ENCODE assay signal across 20 mouse cellular contexts in genomic region chr8:48579732-48580131, GRCm38 (mm10).
DNase-seq lines count a peak whose midpoint lies in the region; ATAC-seq and TF ChIP-seq lines count a peak whose summit lies in the region.
"Had no signal": no experiment of that assay in that cellular context is flagged by ENCODE, and none has a peak within 500 bp of the region (broad histone marks: within the 10 kb centered on the region; RNA-seq: fewer than 3 reads in every experiment).

No protein-coding gene starts in this region.

- H3K4me3 ChIP-seq in heart, embryonic 11.5 days (ENCODE audit: low read depth, low read length) = no peak overlapping the region
- no peak overlapping the region for H3K4me3 ChIP-seq in kidney, embryonic 14.5 days (ENCODE audit: low read length)
- H3K4me3 ChIP-seq in stomach, embryonic 14.5 days (ENCODE audit: low read depth, low read length) = no peak overlapping the region
- no peak overlapping the region for H3K4me3 ChIP-seq in stomach, postnatal 0 days (ENCODE audit: low read depth, low read length)
- H3K4me3 ChIP-seq: erythroblast, embryonic 14.5 days; hindbrain, embryonic 13.5 days; limb, embryonic 10.5 days; liver, embryonic 12.5 days; lung, embryonic 15.5 days had no signal

- TF ChIP-seq CTCF in stomach, postnatal 0 days (IDR thresholded peaks at IDR 0.05; ENCODE audit: low read depth) = no peak

- no peak overlapping the region for H3K27ac ChIP-seq in heart, embryonic 11.5 days (ENCODE audit: low read depth, low read length)
- no peak overlapping the region for H3K27ac ChIP-seq in kidney, embryonic 14.5 days (ENCODE audit: low read depth, low read length)
- no peak overlapping the region for H3K27ac ChIP-seq in stomach, embryonic 14.5 days (ENCODE audit: low read length)
- H3K27ac ChIP-seq in stomach, postnatal 0 days (replicated peaks) = no peak overlapping the region
- H3K27ac ChIP-seq: hindbrain, embryonic 13.5 days; limb, embryonic 10.5 days; liver, embryonic 12.5 days; lung, embryonic 15.5 days had no signal

- no peak for ATAC-seq in heart, embryonic 11.5 days (replicated peaks; ENCODE audit: insufficient number of reproducible peaks, low FRiP score, low TSS enrichment)
- no peak for ATAC-seq in kidney, embryonic 14.5 days (ENCODE audit: low FRiP score, low TSS enrichment)
- ATAC-seq in stomach, embryonic 14.5 days (ENCODE audit: insufficient number of reproducible peaks, insufficient read depth, low FRiP score, low read depth) = no peak
- no peak for ATAC-seq in stomach, postnatal 0 days (ENCODE audit: low FRiP score, low TSS enrichment)
- ATAC-seq: activated CD4-positive, CD25-positive, alpha-beta regulatory T cell, adult 4 months; liver, embryonic 12.5 days had no signal

- H3K9ac ChIP-seq in heart, embryonic 11.5 days (ENCODE audit: low read depth, low read length) = no peak overlapping the region
- no peak overlapping the region for H3K9ac ChIP-seq in kidney, embryonic 14.5 days (ENCODE audit: low read depth, low read length)
- H3K9ac ChIP-seq in stomach, embryonic 14.5 days (replicated peaks; ENCODE audit: low read depth, low read length) = no peak overlapping the region
- H3K9ac ChIP-seq in stomach, postnatal 0 days (ENCODE audit: low read length) = no peak overlapping the region
- H3K9ac ChIP-seq: hindbrain, embryonic 13.5 days; liver, embryonic 12.5 days; lung, embryonic 15.5 days had no signal

- 0 out of 2 replicates have a peak, but pooled peaks cover 6% of the 10 kb centered on the region for H3K4me1 ChIP-seq in heart, embryonic 11.5 days (ENCODE audit: control insufficient read depth, insufficient read depth, low read length)
- H3K4me1 ChIP-seq in kidney, embryonic 14.5 days (ENCODE audit: control insufficient read depth, insufficient read depth, low read length) = peaks cover 9% of the 10 kb centered on the region
- 0 out of 2 replicates have a peak, but pooled peaks cover 10% of the 10 kb centered on the region for H3K4me1 ChIP-seq in stomach, embryonic 14.5 days (ENCODE audit: control insufficient read depth, insufficient read depth, low read length)
- no peaks in the 10 kb centered on the region for H3K4me1 ChIP-seq in stomach, postnatal 0 days (replicated peaks; ENCODE audit: control insufficient read depth, insufficient read depth)
- H3K4me1 ChIP-seq: liver, embryonic 12.5 days; lung, embryonic 15.5 days had no signal

- WGBS in heart, embryonic 11.5 days (ENCODE audit: insufficient replicate concordance) = 35% methylated on average over 6 of the region's 6 CpGs
- 16% methylated on average over 6 of the region's 6 CpGs for WGBS in kidney, embryonic 14.5 days
- 26% methylated on average over 6 of the region's 6 CpGs for WGBS in stomach, embryonic 14.5 days
- 35% methylated on average over 6 of the region's 6 CpGs for WGBS in stomach, postnatal 0 days

- peak overlapping the region; percentile 42 for H3K4me2 ChIP-seq in heart, embryonic 11.5 days
- peak overlapping the region; percentile 21; the same call in 1 of the 2 replicates for H3K4me2 ChIP-seq in kidney, embryonic 14.5 days (replicated peaks; ENCODE audit: low read depth, low read length)
- 0 out of 2 replicates have a peak overlapping the region, but pooled peaks have one; percentile 12 for H3K4me2 ChIP-seq in stomach, embryonic 14.5 days (replicated peaks; ENCODE audit: low read depth, low read length)
- H3K4me2 ChIP-seq in stomach, postnatal 0 days (replicated peaks; ENCODE audit: low read depth) = no peak overlapping the region
- H3K4me2 ChIP-seq: hindbrain, embryonic 13.5 days; liver, embryonic 12.5 days; lung, embryonic 15.5 days had no signal

- no peaks in the 10 kb centered on the region for H3K27me3 ChIP-seq in heart, embryonic 11.5 days (ENCODE audit: control insufficient read depth, insufficient read depth, low read length)
- H3K27me3 ChIP-seq in kidney, embryonic 14.5 days (ENCODE audit: control insufficient read depth, insufficient read depth, low read length) = no peaks in the 10 kb centered on the region
- no peaks in the 10 kb centered on the region for H3K27me3 ChIP-seq in stomach, embryonic 14.5 days (ENCODE audit: control insufficient read depth, insufficient read depth, low read length)
- H3K27me3 ChIP-seq in stomach, postnatal 0 days (ENCODE audit: control insufficient read depth, insufficient read depth, low read length) = no peaks in the 10 kb centered on the region
- H3K27me3 ChIP-seq: liver, embryonic 12.5 days; lung, embryonic 15.5 days had no signal

- no peaks in the 10 kb centered on the region for H3K9me3 ChIP-seq in heart, embryonic 11.5 days (replicated peaks; ENCODE audit: control insufficient read depth, low read length)
- H3K9me3 ChIP-seq in kidney, embryonic 14.5 days (ENCODE audit: control insufficient read depth, low read length) = no peaks in the 10 kb centered on the region
- H3K9me3 ChIP-seq in stomach, embryonic 14.5 days (ENCODE audit: control insufficient read depth, low read depth, low read length) = no peaks in the 10 kb centered on the region
- H3K9me3 ChIP-seq in stomach, postnatal 0 days (ENCODE audit: control insufficient read depth, low read length) = no peaks in the 10 kb centered on the region
- H3K9me3 ChIP-seq: hindbrain, embryonic 13.5 days; limb, embryonic 10.5 days; liver, embryonic 12.5 days; lung, embryonic 15.5 days had no signal

- no peak for TF ChIP-seq EP300 in stomach, postnatal 0 days (optimal IDR thresholded peaks at IDR 0.05)

- no peaks in the 10 kb centered on the region for H3K36me3 ChIP-seq in heart, embryonic 11.5 days (ENCODE audit: control insufficient read depth, insufficient read depth, low read length)
- no peaks in the 10 kb centered on the region for H3K36me3 ChIP-seq in kidney, embryonic 14.5 days (ENCODE audit: control insufficient read depth, insufficient read depth, low read length)
- no peaks in the 10 kb centered on the region for H3K36me3 ChIP-seq in stomach, embryonic 14.5 days (ENCODE audit: control insufficient read depth, insufficient read depth, low read length)
- no peaks in the 10 kb centered on the region for H3K36me3 ChIP-seq in stomach, postnatal 0 days (ENCODE audit: control insufficient read depth, insufficient read depth, low read length)
- H3K36me3 ChIP-seq: hindbrain, embryonic 13.5 days; limb, embryonic 10.5 days; liver, embryonic 12.5 days; lung, embryonic 15.5 days had no signal

- no peak for DNase-seq in heart, adult 18-20 months
- no peak for DNase-seq in kidney, adult 18-20 months
- no peak for DNase-seq in stomach, postnatal 0 days (ENCODE audit: low spot score)
- no peak for DNase-seq in urinary bladder, postnatal 10 days (ENCODE audit: low spot score)
- DNase-seq in left cerebral cortex, adult 8-10 months (ENCODE audit: low spot score in 2 of 2) = no peak
- DNase-seq: adrenal gland, postnatal 14 days; B cell, adult 2 months; cerebellum, adult 11-12 months; cerebellum, postnatal 36 days; gastrocnemius, postnatal 10 days; kidney, adult 11 months had no signal
